Mouse (Mus musculus): ENCODE measurements around the gene Foxp2.

Foxp2 gene

DNA sequence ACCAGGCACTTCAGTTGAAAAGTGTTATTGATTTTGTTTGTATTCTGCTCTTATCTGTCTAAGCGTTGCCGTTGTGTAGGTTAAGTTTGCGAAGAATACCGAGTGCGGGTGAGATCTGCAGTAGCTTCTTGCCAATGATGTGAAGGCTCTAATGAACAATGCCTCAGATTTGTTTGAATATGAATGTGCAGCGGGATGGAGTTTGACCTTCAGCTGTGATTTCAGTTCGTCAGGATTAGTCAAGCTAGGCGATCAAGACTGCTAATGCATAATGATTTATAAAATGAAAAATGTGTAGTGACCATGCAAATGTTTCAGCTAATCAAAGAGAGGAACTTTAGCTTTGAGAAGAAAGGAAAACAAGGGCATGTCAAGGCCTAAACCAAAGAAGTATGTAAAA, 469.1 kb downstream of the Foxp2 start:
- DNase-seq (ENCODE audit: inconsistent age in 2 of 2, low spot score in 1 of 2), result no peak

- DNase-seq (ENCODE audit: inconsistent age in 2 of 2, low spot score in 1 of 2), result no peak
Measured at GRCm38 (mm10) chr6:15370827-15371226, 469.7 kb downstream of the Foxp2 start.

DNA sequence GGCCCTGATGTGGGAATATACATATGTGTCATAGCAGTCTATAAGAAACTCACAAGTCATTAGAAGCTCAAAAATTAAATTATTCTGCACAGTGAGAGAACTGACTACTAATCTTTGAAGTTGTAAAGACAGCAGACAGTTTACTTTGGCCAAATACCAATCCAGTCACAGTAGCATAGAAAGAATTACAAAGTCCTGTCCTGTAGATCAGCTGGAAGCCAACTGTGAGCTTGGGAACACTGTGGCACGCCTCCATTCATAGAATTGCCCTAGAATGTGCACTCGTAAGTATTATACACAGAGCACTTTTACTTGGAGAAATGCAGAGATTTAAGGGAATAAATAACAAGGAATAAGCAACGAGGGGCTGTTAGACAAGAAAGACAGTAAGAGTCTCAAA, 472.5 kb downstream of the Foxp2 start:
- DNase-seq (ENCODE audit: inconsistent age in 2 of 2, low spot score in 1 of 2), result no peak

GRCm38 (mm10) chr6:15378261-15378660, 477.1 kb downstream of the Foxp2 start:
- DNase-seq (ENCODE audit: inconsistent age in 2 of 2, low spot score in 1 of 2), result no peak

DNA sequence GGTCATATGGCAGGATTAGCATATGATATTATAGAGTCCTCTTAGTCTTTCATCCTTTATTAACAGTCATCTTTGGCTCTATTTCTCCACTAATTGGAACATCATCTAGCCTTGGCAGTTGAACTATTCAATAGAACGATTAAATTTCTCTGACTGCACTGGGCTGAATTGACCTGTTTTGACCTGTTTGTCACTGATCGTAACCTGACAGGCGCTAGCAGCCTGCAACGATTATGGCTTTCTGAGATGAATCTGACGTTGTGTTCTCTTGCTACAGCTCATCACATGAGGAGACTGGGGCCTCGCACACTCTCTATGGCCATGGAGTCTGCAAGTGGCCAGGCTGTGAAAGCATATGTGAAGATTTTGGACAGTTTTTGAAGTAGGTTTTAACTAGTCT, 495.3 kb downstream of the Foxp2 start:
- DNase-seq (ENCODE audit: inconsistent age in 2 of 2, low spot score in 1 of 2), result no peak

DNA sequence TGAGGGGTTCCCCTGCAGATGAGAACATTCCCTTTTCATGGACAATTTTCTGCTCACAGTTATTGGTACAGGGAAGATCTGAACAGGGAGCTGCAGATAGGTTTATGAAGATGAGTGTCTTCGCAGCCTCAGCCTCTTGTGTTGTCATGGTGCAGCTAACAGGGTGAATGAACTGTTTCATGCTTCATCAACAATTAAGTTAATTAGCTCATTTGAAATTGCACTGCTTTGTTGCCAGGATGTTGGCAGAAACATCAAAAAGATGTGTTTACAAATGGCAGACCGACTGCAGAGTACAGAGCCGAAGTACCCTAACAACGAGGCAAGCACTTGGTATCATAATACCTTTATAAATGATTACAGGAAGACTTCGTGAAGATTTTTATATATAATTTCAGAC, 496.3 kb downstream of the Foxp2 start:
- no peak for DNase-seq (ENCODE audit: inconsistent age in 2 of 2, low spot score in 1 of 2)

GRCm38 (mm10) chr6:15401138-15401537, 500.0 kb downstream of the Foxp2 start:
- DNase-seq (ENCODE audit: inconsistent age in 2 of 2, low spot score in 1 of 2), result no peak

DNA sequence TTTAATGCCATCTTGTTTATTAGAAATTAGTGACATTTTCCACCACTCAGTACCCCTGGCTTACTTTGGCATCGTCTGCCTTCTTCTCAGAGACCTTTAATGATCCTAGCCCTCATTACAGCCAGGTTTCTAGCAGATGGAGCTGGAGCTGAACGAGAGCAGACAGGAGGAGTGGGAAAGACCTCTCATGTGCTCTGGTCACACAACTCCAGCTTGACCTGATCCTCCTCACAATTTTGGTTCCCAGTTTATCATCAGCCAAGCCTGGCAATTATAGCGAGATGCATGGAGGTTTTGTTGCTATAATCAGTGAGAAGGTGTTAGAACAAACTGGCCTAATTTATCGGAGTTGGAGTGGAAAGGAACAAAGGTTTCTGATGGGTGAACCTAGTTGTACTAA, 500.9 kb downstream of the Foxp2 start:
- DNase-seq (ENCODE audit: inconsistent age in 2 of 2, low spot score in 1 of 2), result no peak

GRCm38 (mm10) chr6:15415099-15415498, 514.0 kb downstream of the Foxp2 start:
- DNase-seq (ENCODE audit: inconsistent age in 2 of 2, low spot score in 1 of 2), result peak in 1 of 2 experiments; percentile 42

GRCm38 (mm10) chr6:15459701-15460100, 558.6 kb downstream of the Foxp2 start:
- DNase-seq (ENCODE audit: inconsistent age in 2 of 2, low spot score in 1 of 2), result no peak

- DNase-seq (ENCODE audit: inconsistent age in 2 of 2, low spot score in 1 of 2), result no peak
Measured at GRCm38 (mm10) chr6:15463390-15463789, 562.2 kb downstream of the Foxp2 start.

DNA sequence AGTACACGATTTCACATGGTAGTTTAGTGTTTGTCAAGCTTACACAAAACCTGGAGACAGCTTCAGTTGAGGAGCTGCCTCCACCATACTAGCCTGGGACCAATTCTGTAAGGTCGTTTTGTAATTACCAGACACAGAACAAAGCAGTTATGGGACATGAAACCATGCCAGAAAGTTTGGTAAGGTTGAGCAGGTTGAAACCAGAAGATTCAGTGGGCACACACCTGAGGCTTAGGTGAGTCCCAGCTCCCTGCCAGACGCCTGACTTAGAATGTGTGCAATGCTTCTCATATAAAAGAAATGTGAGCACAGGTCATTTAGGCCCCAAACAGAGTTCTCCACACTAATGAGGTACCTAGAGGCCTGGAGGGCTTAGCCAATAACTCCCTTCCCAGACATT, 564.3 kb downstream of the Foxp2 start:
- DNase-seq (ENCODE audit: inconsistent age in 2 of 2, low spot score in 1 of 2), result no peak

DNA sequence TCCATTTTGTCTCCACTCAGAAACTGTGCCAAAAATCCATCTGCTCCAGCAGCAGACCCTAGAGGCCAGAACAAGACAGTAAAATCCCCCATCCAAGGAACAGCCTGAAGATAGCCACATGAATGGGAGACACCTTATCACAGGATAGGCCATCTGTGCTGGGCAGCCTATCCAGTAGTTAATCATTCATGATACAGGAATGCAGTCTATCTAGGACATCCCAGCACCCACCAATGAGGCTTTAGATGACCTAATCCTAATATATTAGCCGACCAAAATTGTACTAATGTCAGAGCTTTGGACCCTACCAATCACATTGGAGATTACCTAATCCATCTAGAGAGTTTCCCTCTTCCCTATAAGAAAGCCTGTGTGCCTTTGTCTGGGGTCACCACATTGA, 565.5 kb downstream of the Foxp2 start:
- DNase-seq (ENCODE audit: inconsistent age in 2 of 2, low spot score in 1 of 2), result no peak

DNA sequence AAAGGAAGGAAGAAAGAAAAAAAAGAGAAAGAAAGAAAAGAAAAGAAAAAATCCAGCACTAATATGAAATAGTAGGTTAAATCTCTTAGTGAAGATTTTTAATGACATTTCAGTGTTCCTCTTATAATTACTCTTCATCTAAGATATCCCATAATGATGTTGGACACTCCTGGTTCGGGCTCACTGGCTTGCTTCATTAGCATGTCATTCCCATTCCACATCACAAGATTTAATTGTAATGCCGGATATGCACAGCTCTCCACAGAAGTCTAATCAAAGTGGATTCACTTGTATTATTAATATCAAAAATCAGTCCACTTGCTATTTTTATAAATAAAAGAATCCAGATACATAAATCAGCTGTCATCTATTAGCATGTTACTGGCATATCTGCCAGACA, 585.8 kb downstream of the Foxp2 start:
- no peak for DNase-seq (ENCODE audit: inconsistent age in 2 of 2, low spot score in 1 of 2)

All from adrenal gland, adult (tissue).